Mouse (Mus musculus): ENCODE measurements at regions not wholly inside any gene's neighbourhood (a gene's known extent, or its start where the extent isn't known, plus 50 kb on each side); places are given as distances from the start of the nearest gene placed in this dataset.

GRCm38 (mm10) chr10:97093886-97094285, 385.5 kb upstream of the Dcn start:
- TF ChIP-seq CTCF (conservative IDR thresholded peaks at IDR 0.05; ENCODE audit: insufficient read depth, insufficient read length, low read depth, low read length): no peak
- TF ChIP-seq POLR2A (IDR thresholded peaks at IDR 0.05; ENCODE audit: low read depth, low read length): no peak

Measured in kidney, adult 2 months (tissue).